Mouse (Mus musculus) hindbrain, embryonic 12.5 days (tissue): Measurements from ENCODE around the gene B3gat1. TPM values are rescaled to one million over a fixed set of nuclear protein-coding genes. Genes with fewer than 3 reads are reported as not detected.

Experiments used
- ATAC-seq: fragments of 200-750 bp; cut with Nextera tagmentation; 2 replicates; pipeline ENCODE4 v1.8.0; 2017; ENCODE audit warnings: moderate TSS enrichment; ENCODE audit not compliant: low FRiP score
- H3K27ac ChIP-seq: fragments of 300-500 bp; sonication (generic); 2 replicates; pipeline ENCODE4 v1.5.1; 2016; ENCODE audit warnings: mild to moderate bottlenecking
- H3K27me3 ChIP-seq: fragments of 300-500 bp; sonication (generic); 2 replicates; pipeline ENCODE4 v1.6.1; 2016; ENCODE audit warnings: mild to moderate bottlenecking
- H3K36me3 ChIP-seq: fragments of 300-500 bp; sonication (generic); 2 replicates; pipeline ENCODE4 v1.6.1; 2016; ENCODE audit warnings: mild to moderate bottlenecking
- H3K4me1 ChIP-seq: fragments of 300-500 bp; sonication (generic); 2 replicates; pipeline ENCODE4 v1.6.1; 2016
- H3K4me2 ChIP-seq: fragments of 300-500 bp; sonication (generic); replicated peaks from 2 replicates; pipeline ENCODE4 v1.6.1; 2016; ENCODE audit warnings: mild to moderate bottlenecking
- H3K4me3 ChIP-seq: fragments of 300-500 bp; sonication (generic); 2 replicates; pipeline ENCODE4 v1.5.1; 2016; ENCODE audit warnings: mild to moderate bottlenecking
- H3K9ac ChIP-seq: fragments of 300-500 bp; sonication (generic); 2 replicates; pipeline ENCODE4 v1.6.1; 2016; ENCODE audit warnings: mild to moderate bottlenecking, moderate library complexity
- H3K9me3 ChIP-seq: fragments of 300-500 bp; sonication (generic); replicated peaks from 2 replicates; pipeline ENCODE4 v1.6.1; 2016; ENCODE audit warnings: mild to moderate bottlenecking
- WGBS: fragments of 180-500 bp; shearing (Covaris S2); methylation state at CpG from one replicate; pipeline ENCODE4 v1.1.7; 2016; 5-methylcytosine and 5-hydroxymethylcytosine counted together
- polyA plus RNA-seq: library from polyadenylated mRNA; unstranded; fragments of >200 nt; fragmentation: Nextera tagmentation; extraction: Ambion mirVana; gene quantifications from 2 replicates; pipeline ENCODE4 v1.2.1, GENCODE M21; 2016

The B3gat1 gene
- polyA plus RNA-seq, 1 experiment from 2014 or later, result 16.0 TPM

- H3K27me3 ChIP-seq, result no peaks in the 10 kb centered on the region
- WGBS, result 65% methylated on average over 7 of the region's 7 CpGs
- no peak overlapping the region for H3K9ac ChIP-seq
- H3K36me3 ChIP-seq, result no peaks in the 10 kb centered on the region
- H3K27ac ChIP-seq, result no peak overlapping the region
- H3K9me3 ChIP-seq, result no peaks in the 10 kb centered on the region
- H3K4me3 ChIP-seq, result no peak overlapping the region
- peak; percentile 64; the same call in 1 of the 2 replicates for ATAC-seq
- H3K4me2 ChIP-seq, result no peak overlapping the region
- H3K4me1 ChIP-seq, result no peaks in the 10 kb centered on the region
Observed at GRCm38 (mm10) chr9:26783414-26783975, 50.0 kb downstream of the B3gat1 start.

DNA sequence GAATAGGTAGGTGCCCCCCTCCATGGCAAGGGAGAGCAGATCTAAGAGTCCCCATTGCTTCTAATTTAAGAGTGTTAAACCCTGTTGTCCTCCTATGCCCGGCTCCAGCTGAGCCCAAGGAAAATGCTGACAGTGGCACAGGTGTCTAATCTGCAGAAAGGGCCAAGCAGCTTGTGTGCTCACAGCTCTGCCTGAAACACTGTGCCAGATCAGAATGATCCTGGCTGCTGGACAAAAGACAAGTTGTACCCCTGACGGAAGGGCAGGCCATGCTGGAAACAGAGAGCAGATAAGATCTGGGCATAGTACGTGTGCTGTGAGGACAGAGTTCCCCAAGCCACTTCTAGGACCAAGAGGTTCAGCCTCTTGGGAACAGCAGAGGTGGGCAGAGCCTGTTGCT is 59.3 kb downstream of the B3gat1 start:
- Histone ChIP-seq H3K4me2 (no peak overlapping the region), H3K9me3 (no peaks in the 10 kb centered on the region), H3K4me1 (no peaks in the 10 kb centered on the region), H3K27me3 (no peaks in the 10 kb centered on the region), H3K4me3 (no peak overlapping the region), H3K36me3 (no peaks in the 10 kb centered on the region), H3K27ac (no peak overlapping the region), H3K9ac (no peak overlapping the region)
- 72% methylated on average over 3 of the region's 3 CpGs for WGBS
- ATAC-seq, result no peak

DNA sequence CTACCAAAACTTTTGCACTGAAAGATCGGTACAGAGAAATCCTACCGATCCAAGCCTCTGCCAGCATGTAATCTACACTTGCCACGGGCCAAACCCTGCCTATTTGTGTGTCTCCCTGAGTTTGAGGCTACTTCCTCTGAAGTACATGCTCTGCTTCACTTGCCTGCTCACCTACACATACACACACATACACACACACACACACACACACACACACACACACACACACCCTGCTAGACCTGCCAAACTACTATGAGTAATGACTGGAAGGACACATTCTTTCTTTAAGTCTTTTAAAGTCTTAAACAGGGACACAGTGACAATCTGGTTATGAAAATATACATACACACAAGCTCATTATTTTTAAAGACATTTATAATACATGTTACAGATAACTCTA is 64.7 kb downstream of the B3gat1 start:
- no peak for ATAC-seq
- Histone ChIP-seq H3K36me3 (no peaks in the 10 kb centered on the region), H3K4me3 (no peak overlapping the region), H3K27me3 (no peaks in the 10 kb centered on the region), H3K4me1 (no peaks in the 10 kb centered on the region), H3K9me3 (no peaks in the 10 kb centered on the region), H3K27ac (no peak overlapping the region), H3K4me2 (no peak overlapping the region), H3K9ac (no peak overlapping the region)
- WGBS, result 91% methylated on average over 3 of the region's 3 CpGs

DNA sequence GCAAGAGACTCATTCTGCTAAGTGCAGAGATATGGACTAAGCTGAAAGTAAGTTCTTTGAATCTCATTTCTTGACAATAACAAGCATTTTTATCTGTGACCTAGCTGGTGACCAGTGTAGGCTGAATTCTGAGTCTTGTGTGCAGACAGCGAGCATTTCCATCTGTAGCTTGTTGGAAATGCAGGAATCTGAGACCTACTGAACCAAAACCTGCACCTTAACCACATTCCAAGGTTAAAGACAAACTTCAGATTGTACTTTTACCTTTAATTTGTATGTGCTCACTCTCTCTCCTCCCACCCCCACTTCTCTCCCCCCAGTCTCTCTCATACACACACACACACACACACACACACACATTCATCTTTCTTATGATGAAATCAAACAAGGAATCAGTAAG is 65.2 kb downstream of the B3gat1 start:
- ATAC-seq, result no peak
- Histone ChIP-seq H3K4me3 (no peak overlapping the region), H3K27ac (no peak overlapping the region), H3K27me3 (no peaks in the 10 kb centered on the region), H3K9ac (no peak overlapping the region), H3K36me3 (no peaks in the 10 kb centered on the region), H3K9me3 (no peaks in the 10 kb centered on the region), H3K4me2 (no peak overlapping the region), H3K4me1 (no peaks in the 10 kb centered on the region)
- 76% methylated on average over 1 of the region's 1 CpGs for WGBS

- H3K9me3 ChIP-seq, result no peaks in the 10 kb centered on the region
- no peak overlapping the region for H3K9ac ChIP-seq
- H3K4me2 ChIP-seq, result no peak overlapping the region
- no peak for ATAC-seq
- H3K4me3 ChIP-seq, result no peak overlapping the region
- WGBS, result 89% methylated on average over 2 of the region's 2 CpGs
- no peaks in the 10 kb centered on the region for H3K27me3 ChIP-seq
- H3K4me1 ChIP-seq, result no peaks in the 10 kb centered on the region
- H3K36me3 ChIP-seq, result no peaks in the 10 kb centered on the region
- no peak overlapping the region for H3K27ac ChIP-seq
Observed at GRCm38 (mm10) chr9:26800357-26800756, 66.8 kb downstream of the B3gat1 start.

DNA sequence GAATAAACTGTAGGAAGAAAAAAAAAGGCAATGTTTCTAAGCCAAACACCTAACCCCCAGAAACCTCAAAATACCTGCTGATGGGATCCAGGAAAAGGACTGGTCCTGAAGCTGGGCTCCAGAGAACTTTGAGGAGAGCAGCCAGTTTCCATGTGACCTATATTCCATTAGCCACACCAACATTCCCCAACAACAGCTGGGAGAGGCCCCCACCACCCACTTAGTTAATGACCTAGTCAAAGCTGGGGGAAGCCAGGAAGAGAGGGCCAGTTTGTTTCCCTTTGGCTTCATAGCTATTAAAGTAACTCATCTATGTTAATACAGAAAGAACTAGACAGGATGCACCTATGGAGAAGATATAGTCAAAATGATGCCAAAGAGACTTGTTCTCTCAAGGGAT is 70.8 kb downstream of the B3gat1 start:
- Histone ChIP-seq H3K9me3 (no peaks in the 10 kb centered on the region), H3K4me2 (no peak overlapping the region), H3K4me3 (no peak overlapping the region), H3K27me3 (no peaks in the 10 kb centered on the region), H3K36me3 (no peaks in the 10 kb centered on the region), H3K9ac (no peak overlapping the region), H3K27ac (no peak overlapping the region), H3K4me1 (peaks cover 9% of the 10 kb centered on the region)
- no peak for ATAC-seq

DNA sequence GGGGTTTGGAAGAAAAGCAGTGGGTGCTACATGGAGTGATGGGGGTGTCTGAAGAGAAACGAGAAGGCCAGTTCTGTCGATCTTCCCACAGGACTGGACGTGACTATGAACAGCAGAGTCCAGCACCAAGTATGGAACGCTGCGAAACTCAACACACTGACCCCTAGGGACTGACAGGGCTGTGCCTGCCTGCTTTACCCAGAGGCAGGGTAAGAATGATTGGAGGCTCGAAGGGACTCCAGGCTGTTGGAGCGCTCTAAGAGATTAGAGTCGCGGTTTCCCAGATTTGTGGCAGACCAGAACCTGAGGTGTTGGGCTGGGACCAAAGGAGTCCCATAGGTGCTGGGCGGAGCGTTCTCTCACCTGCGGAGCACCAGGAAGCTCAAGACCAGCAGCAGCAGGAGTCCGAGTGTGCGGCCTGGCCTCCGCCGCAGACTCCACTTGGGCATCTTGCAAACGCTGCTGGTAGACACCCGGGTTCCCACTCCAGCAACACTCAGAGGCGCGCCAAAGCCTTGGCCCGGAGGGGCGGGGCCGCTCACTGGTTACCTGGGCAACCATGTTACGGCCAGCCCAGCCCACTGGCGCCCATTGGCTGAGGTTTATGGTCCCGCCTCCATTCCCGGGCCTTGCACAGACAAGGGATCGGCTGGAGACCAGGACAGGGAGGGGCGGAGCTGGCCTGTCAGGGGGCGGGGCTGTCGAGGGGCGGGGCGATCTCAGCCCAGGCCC is 72.6 kb downstream of the B3gat1 start, which contains the start of gene Glb1l2:
Gene Glb1l2 (minus strand): TSS at position 534 of the 732 bp plus-strand sequence.
- Histone ChIP-seq H3K9ac (peak within 1 kb of the TSS; percentile 53), H3K27ac (no peak within 1 kb of the TSS), H3K9me3 (no peaks in the 10 kb centered on the region), H3K36me3 (no peaks in the 10 kb centered on the region), H3K4me1 (peaks cover 9% of the 10 kb centered on the region), H3K4me3 (peak within 1 kb of the TSS; percentile 50), H3K27me3 (no peaks in the 10 kb centered on the region), H3K4me2 (peak within 1 kb of the TSS; percentile 85)
- WGBS, result under 1% methylated on average over 33 of the region's 33 CpGs
- ATAC-seq, result peak; percentile 100

DNA sequence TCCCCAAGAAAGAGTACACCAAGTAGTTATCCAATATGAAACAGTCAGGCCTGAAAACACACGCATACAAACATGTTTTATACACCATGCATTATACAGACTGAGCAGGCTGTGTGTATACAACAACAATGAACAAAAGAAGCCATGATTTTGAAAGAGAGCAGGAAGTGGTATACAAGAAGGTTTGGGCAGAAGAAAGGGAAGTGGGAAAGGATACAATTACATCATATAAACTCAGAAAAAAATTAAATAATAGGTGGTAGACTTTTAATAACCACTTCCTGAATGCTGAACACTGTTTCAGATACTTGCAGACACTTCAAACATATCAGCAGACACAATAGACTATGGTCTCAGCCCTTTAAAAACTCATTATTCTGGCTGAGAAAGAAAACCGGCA is 75.2 kb downstream of the B3gat1 start:
- 90% methylated on average over 2 of the region's 2 CpGs for WGBS
- peaks cover 9% of the 10 kb centered on the region for H3K4me1 ChIP-seq
- no peak overlapping the region for H3K4me3 ChIP-seq
- no peaks in the 10 kb centered on the region for H3K9me3 ChIP-seq
- H3K27me3 ChIP-seq, result no peaks in the 10 kb centered on the region
- H3K9ac ChIP-seq, result no peak overlapping the region
- H3K36me3 ChIP-seq, result no peaks in the 10 kb centered on the region
- no peak overlapping the region for H3K4me2 ChIP-seq
- ATAC-seq, result no peak
- no peak overlapping the region for H3K27ac ChIP-seq

Other genes starting within 250 kb of the B3gat1 start
- gene Glb1l2, start 72.7 kb downstream of the B3gat1 start, polyA plus RNA-seq, result 2.8 and 3.3 TPM in 2 replicates
- gene Glb1l3, start 127.2 kb downstream of the B3gat1 start, polyA plus RNA-seq, result not detected in 2 replicates
- gene Gm1110, start 189.4 kb downstream of the B3gat1 start, polyA plus RNA-seq, result 0.23 and 0.30 TPM in 2 replicates